Mouse (Mus musculus): ENCODE results near the gene Samhd1. TPM values are rescaled to one million over a fixed set of nuclear protein-coding genes. Genes with fewer than 3 reads are reported as not detected.

Gene Samhd1
- polyA plus RNA-seq, 1 experiment from 2014 or later = 22.0 TPM

DNA sequence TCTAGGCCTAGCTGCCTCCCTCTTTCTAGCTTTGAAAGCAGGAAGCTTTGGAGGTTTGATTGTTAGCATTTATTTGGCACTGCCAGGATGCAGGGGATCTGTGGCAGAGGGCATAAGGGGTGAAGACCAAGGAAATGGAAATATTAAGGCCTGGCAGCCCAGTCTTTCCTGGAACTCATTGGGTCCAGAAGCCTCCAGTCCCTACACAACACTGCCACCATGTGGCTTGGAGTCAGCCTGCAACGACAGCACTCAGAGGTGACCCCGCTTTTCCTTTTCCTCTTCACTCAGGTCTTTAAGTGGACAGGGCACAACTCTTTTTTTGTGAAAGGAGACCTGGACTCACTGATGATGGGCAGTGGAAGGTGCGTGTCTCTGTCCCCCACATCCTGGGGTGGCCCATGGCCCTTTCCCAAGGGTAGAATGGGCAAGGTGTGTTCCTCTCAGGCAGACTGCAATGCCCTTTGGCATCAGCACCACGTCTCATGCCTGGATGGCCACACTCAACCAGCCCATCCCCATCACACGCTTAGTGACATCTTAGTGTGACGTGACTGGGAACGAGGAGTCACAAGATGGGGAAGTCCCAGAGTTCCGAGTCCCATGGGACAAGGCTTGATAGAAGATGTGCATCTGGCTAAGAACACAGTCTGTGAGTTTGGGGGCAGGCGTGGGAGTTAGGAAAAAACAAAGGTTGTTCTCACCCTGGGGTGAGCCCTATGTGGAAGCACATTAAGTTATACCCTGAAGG, 39.9 kb downstream of the Samhd1 start:
- no peaks in the 10 kb centered on the region for H3K9me3 ChIP-seq (ENCODE audit: control insufficient read depth, low read length)
- no peak overlapping the region for H3K27ac ChIP-seq (ENCODE audit: low read length)
- H3K9ac ChIP-seq (ENCODE audit: low read depth, low read length) = no peak overlapping the region
- no peaks in the 10 kb centered on the region for H3K36me3 ChIP-seq (ENCODE audit: control insufficient read depth, insufficient read depth, low read length)
- H3K4me1 ChIP-seq (ENCODE audit: control insufficient read depth, insufficient read depth, low read length) = 0 out of 2 replicates have a peak, but pooled peaks cover 3% of the 10 kb centered on the region
- WGBS = 64% methylated on average over 9 of the region's 9 CpGs
- no peak overlapping the region for H3K4me3 ChIP-seq (ENCODE audit: low read length)
- H3K27me3 ChIP-seq (replicated peaks; ENCODE audit: control insufficient read depth, insufficient read depth, low read length) = no peaks in the 10 kb centered on the region
- ATAC-seq = peak; percentile 75
- no peak overlapping the region for H3K4me2 ChIP-seq (ENCODE audit: low read depth, low read length)

DNA sequence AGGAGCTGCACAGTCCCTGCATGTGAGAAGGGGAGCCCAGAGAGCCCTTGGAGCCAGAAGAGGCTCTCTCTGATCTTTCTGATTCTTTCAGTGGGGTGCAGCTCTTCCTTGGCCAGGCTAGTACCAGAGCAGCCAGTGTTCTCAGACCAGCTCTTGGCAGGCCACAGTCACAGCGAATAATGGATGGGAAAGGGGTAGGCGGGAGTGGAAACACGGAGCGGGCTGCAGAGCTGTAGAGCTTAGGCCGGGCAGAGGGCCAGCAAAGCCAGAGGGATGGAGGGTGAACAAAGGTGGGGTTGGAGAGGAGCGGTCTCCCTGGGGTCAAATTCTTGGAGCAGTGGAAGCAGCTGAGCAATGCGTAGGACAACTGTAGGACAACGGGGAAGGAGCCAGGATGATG, 43.0 kb downstream of the Samhd1 start:
- Histone ChIP-seq H3K9ac (ENCODE audit: low read depth, low read length) (no peak overlapping the region; the same call in 1 of the 2 replicates), H3K4me3 (ENCODE audit: low read length) (no peak overlapping the region), H3K9me3 (ENCODE audit: control insufficient read depth, low read length) (no peaks in the 10 kb centered on the region), H3K27me3 (replicated peaks; ENCODE audit: control insufficient read depth, insufficient read depth, low read length) (no peaks in the 10 kb centered on the region), H3K4me1 (ENCODE audit: control insufficient read depth, insufficient read depth, low read length) (peaks cover 3% of the 10 kb centered on the region; the same call in 1 of the 2 replicates), H3K4me2 (ENCODE audit: low read depth, low read length) (no peak overlapping the region), H3K27ac (ENCODE audit: low read length) (no peak overlapping the region), H3K36me3 (ENCODE audit: control insufficient read depth, insufficient read depth, low read length) (no peaks in the 10 kb centered on the region)
- ATAC-seq = no peak
- 34% methylated on average over 8 of the region's 8 CpGs for WGBS

DNA sequence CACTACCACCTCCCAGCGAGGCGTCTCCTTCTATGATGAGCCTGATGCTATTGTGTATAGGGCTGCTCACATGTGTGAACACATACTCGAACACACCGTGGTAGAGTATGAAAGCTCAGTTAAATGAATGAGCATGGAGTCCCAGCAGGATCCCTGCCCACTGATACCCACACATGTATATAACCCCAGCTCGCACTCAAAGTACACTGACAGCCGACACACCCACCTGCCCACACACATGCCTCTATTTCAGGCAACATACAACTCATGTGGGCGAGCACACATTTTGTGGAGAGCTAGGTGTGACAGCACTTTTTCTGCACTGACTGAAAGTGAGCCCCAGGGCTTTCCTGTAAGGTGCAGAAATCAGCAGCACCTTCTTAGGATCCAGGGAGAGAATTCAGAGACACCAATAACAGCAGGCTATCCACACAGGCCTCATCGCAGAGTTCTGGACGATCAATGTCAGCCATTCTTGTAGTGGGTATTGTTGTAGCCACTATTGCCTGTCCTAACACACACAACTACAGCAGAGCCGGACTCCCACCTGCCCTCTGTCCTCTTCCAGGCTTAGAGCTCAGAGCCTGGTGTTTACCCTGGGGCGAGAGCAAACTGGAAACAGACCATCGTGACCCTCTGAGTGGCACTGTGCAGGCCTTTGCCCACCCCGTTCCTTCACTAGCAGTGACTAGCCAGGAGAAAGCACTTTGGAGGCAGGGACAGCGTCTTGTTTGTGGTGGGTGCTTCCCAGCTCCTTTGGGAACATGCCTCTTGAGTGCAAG, 47.3 kb downstream of the Samhd1 start:
- Histone ChIP-seq H3K27me3 (replicated peaks; ENCODE audit: control insufficient read depth, insufficient read depth, low read length) (no peaks in the 10 kb centered on the region), H3K36me3 (ENCODE audit: control insufficient read depth, insufficient read depth, low read length) (no peaks in the 10 kb centered on the region), H3K4me2 (ENCODE audit: low read depth, low read length) (no peak overlapping the region), H3K27ac (ENCODE audit: low read length) (no peak overlapping the region), H3K4me3 (ENCODE audit: low read length) (no peak overlapping the region), H3K9ac (ENCODE audit: low read depth, low read length) (no peak overlapping the region), H3K9me3 (ENCODE audit: control insufficient read depth, low read length) (no peaks in the 10 kb centered on the region), H3K4me1 (ENCODE audit: control insufficient read depth, insufficient read depth, low read length) (peaks cover 8% of the 10 kb centered on the region; the same call in 1 of the 2 replicates)
- ATAC-seq = no peak
- WGBS = 81% methylated on average over 14 of the region's 14 CpGs

DNA sequence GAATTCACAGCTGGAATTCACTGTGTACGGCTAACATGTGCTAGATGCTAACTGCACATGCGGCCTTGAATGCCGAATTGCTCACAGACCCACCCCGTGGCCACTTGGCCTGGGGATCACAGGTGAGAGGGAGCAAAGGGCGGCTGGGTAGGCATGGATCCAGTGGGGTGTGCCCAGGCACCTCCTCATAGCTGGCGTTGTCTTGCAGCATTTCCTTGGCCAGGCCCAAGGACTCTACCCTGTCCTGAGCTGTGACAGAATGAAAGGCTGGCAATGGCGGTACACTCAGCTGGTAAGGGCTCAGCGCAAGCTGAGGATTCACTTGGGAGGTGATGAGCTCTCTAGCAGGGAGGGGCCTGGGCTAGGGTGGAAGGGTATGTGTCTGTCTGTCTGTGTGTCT, 48.3 kb downstream of the Samhd1 start, which contains the start of gene Tldc2:
Gene Tldc2 (plus strand): TSS at position 260 of the 400 bp plus-strand sequence.
- H3K4me3 ChIP-seq (ENCODE audit: low read length) = no peak within 1 kb of the TSS
- peak; percentile 91 for ATAC-seq
- WGBS = 71% methylated on average over 8 of the region's 8 CpGs

DNA sequence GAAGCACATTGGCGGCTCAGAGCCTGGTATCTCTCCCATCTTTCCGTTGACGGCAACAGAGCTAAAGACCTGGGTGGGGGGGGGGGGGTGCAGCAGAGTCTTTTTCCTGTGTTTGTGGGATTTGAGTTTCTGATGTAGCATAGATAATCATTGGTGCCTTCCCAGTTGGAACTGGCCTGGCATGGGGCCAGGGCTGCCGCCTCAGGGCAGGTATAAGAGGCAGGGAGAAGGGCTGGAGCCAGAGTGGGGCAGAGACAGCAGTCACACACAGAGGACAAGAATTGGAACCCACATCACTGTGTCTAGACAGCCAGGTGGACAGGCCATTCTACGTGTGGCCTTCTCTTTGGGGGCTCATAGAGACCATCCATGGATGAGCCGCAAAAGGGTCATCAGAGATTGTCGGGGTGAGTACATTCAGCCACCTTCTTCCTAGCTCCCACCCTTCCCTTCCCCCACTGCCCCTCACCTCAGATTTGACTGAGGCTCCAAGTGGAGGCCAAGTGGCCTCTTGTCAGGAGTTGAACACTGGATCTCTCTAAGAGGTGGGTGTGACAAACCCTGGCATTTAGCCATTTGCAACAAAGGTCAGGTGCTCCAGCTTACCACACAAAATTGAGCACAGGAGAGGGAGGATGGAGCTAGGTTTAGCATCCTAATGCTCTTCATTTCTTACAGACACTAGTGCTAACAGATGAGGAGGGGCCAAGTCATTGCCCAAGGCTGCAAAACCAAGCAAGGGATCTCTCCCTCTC, 50.1 kb downstream of the Samhd1 start:
- H3K27ac ChIP-seq (ENCODE audit: low read length) = no peak overlapping the region
- no peaks in the 10 kb centered on the region for H3K27me3 ChIP-seq (replicated peaks; ENCODE audit: control insufficient read depth, insufficient read depth, low read length)
- 83% methylated on average over 7 of the region's 7 CpGs for WGBS
- ATAC-seq = no peak
- H3K9me3 ChIP-seq (ENCODE audit: control insufficient read depth, low read length) = no peaks in the 10 kb centered on the region
- no peak overlapping the region for H3K4me3 ChIP-seq (ENCODE audit: low read length)
- H3K4me2 ChIP-seq (ENCODE audit: low read depth, low read length) = no peak overlapping the region
- no peak overlapping the region for H3K9ac ChIP-seq (ENCODE audit: low read depth, low read length)
- H3K4me1 ChIP-seq (ENCODE audit: control insufficient read depth, insufficient read depth, low read length) = peaks cover 11% of the 10 kb centered on the region; the same call in 1 of the 2 replicates
- no peaks in the 10 kb centered on the region for H3K36me3 ChIP-seq (ENCODE audit: control insufficient read depth, insufficient read depth, low read length)

More for the DNA sequence above, 48.3 kb downstream of the Samhd1 start, which contains the start of gene Tldc2:
- H3K4me2 ChIP-seq (ENCODE audit: low read depth, low read length) = no peak within 1 kb of the TSS
- no peaks in the 10 kb centered on the region for H3K27me3 ChIP-seq (replicated peaks; ENCODE audit: control insufficient read depth, insufficient read depth, low read length)
- H3K27ac ChIP-seq (ENCODE audit: low read length) = no peak within 1 kb of the TSS
- H3K9ac ChIP-seq (ENCODE audit: low read depth, low read length) = no peak within 1 kb of the TSS
- H3K36me3 ChIP-seq (ENCODE audit: control insufficient read depth, insufficient read depth, low read length) = no peaks in the 10 kb centered on the region
- H3K9me3 ChIP-seq (ENCODE audit: control insufficient read depth, low read length) = no peaks in the 10 kb centered on the region
- peaks cover 11% of the 10 kb centered on the region; the same call in 1 of the 2 replicates for H3K4me1 ChIP-seq (ENCODE audit: control insufficient read depth, insufficient read depth, low read length)

DNA sequence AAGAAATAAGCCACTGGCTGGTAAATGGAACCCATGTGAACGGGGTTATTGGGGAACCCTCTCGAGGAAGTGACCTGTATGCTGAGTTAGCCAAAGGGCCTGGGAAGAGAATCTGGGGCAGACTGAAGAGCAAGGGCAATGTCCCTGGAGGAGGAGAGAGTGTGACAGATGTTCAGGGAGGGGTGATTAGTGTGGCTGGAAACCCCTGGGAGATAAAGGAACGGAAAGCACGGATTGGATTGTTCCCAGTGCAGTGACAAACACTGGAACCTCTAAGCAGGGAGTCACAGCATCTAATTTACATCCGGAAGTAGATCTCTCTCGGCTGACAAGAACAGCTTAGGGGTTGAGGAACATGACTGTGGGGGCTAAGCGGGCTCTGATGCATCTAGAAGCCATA, 53.1 kb downstream of the Samhd1 start:
- H3K9ac ChIP-seq (ENCODE audit: low read depth, low read length) = no peak overlapping the region
- no peak overlapping the region for H3K4me2 ChIP-seq (ENCODE audit: low read depth, low read length)
- H3K4me3 ChIP-seq (ENCODE audit: low read length) = no peak overlapping the region
- no peaks in the 10 kb centered on the region for H3K27me3 ChIP-seq (replicated peaks; ENCODE audit: control insufficient read depth, insufficient read depth, low read length)
- H3K27ac ChIP-seq (ENCODE audit: low read length) = no peak overlapping the region
- no peaks in the 10 kb centered on the region for H3K9me3 ChIP-seq (ENCODE audit: control insufficient read depth, low read length)
- WGBS = 43% methylated on average over 7 of the region's 7 CpGs
- peaks cover 15% of the 10 kb centered on the region; the same call in 1 of the 2 replicates for H3K4me1 ChIP-seq (ENCODE audit: control insufficient read depth, insufficient read depth, low read length)
- no peak for ATAC-seq
- H3K36me3 ChIP-seq (ENCODE audit: control insufficient read depth, insufficient read depth, low read length) = no peaks in the 10 kb centered on the region

DNA sequence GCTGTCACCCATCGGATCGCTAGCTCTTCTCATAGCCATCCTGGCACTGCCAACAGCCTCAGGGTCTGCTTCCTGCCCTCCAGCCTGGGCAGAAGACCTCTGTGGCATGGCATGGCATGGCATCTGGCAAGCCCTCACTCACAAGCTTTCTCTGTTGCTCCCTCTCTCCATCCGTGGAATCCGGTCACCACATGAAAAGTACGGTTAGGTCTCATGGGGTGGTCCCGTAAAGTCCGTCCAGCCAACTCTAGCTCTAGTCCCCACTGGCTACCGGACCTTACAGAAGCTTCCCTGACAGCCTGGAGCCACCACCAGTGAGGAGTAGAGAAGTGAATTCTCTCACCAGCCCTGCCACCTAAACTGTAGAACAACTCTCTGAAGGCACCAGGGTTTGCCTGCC, 53.7 kb downstream of the Samhd1 start:
- no peak overlapping the region for H3K9ac ChIP-seq (ENCODE audit: low read depth, low read length)

DNA sequence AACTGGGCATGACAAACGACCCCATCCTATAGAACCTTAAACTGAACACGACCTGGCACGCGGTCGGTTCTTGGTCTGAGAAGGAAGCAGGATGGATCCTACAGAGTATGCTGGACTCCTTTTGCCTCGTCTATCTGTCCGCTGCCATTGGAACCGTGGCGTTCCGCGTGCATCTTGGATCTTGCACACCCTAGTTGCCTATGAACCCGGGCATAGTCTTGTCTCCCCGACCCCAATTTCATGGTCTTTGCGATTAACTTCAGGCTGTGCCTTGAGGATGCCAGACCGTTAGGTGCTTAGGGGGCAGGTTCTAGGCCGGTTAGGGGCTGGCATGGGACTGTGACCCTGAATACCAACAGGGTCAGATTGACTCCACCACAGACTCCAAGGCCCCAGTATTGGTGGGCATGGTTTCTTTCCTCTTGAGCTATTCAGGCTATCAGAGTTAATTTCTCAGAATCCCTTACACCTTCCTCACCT, 55.3 kb downstream of the Samhd1 start:
- Histone ChIP-seq H3K27me3 (replicated peaks; ENCODE audit: control insufficient read depth, insufficient read depth, low read length) (no peaks in the 10 kb centered on the region), H3K9me3 (ENCODE audit: control insufficient read depth, low read length) (no peaks in the 10 kb centered on the region), H3K4me3 (ENCODE audit: low read length) (peak overlapping the region; percentile 77), H3K9ac (ENCODE audit: low read depth, low read length) (peak overlapping the region; percentile 87), H3K4me1 (ENCODE audit: control insufficient read depth, insufficient read depth, low read length) (peaks cover 26% of the 10 kb centered on the region), H3K27ac (ENCODE audit: low read length) (peak overlapping the region; percentile 92), H3K36me3 (ENCODE audit: control insufficient read depth, insufficient read depth, low read length) (no peaks in the 10 kb centered on the region), H3K4me2 (ENCODE audit: low read depth, low read length) (peak overlapping the region; percentile 80)
- no peak for ATAC-seq
- WGBS = 14% methylated on average over 16 of the region's 16 CpGs

More for the DNA sequence above, 53.7 kb downstream of the Samhd1 start:
- WGBS = 91% methylated on average over 8 of the region's 8 CpGs
- no peak for ATAC-seq
- no peaks in the 10 kb centered on the region for H3K27me3 ChIP-seq (replicated peaks; ENCODE audit: control insufficient read depth, insufficient read depth, low read length)
- no peak overlapping the region for H3K4me3 ChIP-seq (ENCODE audit: low read length)
- no peaks in the 10 kb centered on the region for H3K36me3 ChIP-seq (ENCODE audit: control insufficient read depth, insufficient read depth, low read length)
- H3K4me1 ChIP-seq (ENCODE audit: control insufficient read depth, insufficient read depth, low read length) = peaks cover 15% of the 10 kb centered on the region
- H3K27ac ChIP-seq (ENCODE audit: low read length) = no peak overlapping the region
- no peak overlapping the region for H3K4me2 ChIP-seq (ENCODE audit: low read depth, low read length)
- no peaks in the 10 kb centered on the region for H3K9me3 ChIP-seq (ENCODE audit: control insufficient read depth, low read length)

Data from intestine, embryonic 16.5 days (tissue).